Mouse (Mus musculus): ENCODE measurements around the gene Wdr82.

DNA sequence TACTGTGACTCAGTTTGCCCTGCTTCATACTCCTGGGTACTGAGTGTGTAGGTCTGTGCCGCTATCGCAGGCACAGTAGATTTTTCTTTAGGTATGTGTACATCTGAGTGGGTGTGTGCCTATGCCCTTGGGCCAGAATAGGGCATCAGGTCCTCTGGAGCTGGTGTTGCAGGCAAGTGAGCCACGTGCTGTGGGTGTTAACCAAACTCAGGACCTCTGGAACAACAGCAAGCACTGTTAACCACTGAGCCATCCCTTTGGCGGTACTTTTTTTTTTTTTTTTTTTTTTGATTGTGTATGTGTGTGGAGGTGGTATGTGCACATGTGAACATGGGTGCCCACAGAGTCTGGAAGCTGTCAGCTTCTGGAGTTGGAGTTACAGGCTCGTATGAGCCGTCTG is 7.1 kb downstream of the Wdr82 start:
- TF ChIP-seq CTCF (IDR thresholded peaks at IDR 0.05; ENCODE audit: extremely low read depth, insufficient read length, insufficient replicate concordance, low read depth, low read length), result no peak
- no peak for TF ChIP-seq POLR2A (IDR thresholded peaks at IDR 0.05; ENCODE audit: low read depth, low read length)

All from small intestine, adult 2 months (tissue).